Mouse (Mus musculus): ENCODE results near the gene Pdlim5. TPM values are rescaled to one million over a fixed set of nuclear protein-coding genes. Genes with fewer than 3 reads are reported as not detected.

Gene Pdlim5
- polyA plus RNA-seq, 1 experiment from 2014 or later = 28.9 TPM

GRCm38 (mm10) chr3:142228665-142229064 is 166.8 kb downstream of the Pdlim5 start:
- 85% methylated on average over 7 of the region's 7 CpGs for WGBS
- no peak overlapping the region for H3K4me2 ChIP-seq (replicated peaks; ENCODE audit: low read depth)
- TF ChIP-seq EP300 (optimal IDR thresholded peaks at IDR 0.05) (no peak), CTCF (IDR thresholded peaks at IDR 0.05; ENCODE audit: low read depth) (no peak)
- H3K27ac ChIP-seq (replicated peaks) = no peak overlapping the region
- H3K9ac ChIP-seq (ENCODE audit: low read length) = no peak overlapping the region
- ATAC-seq (ENCODE audit: low FRiP score, low TSS enrichment) = no peak
- no peaks in the 10 kb centered on the region for H3K4me1 ChIP-seq (replicated peaks; ENCODE audit: control insufficient read depth, insufficient read depth)
- peak; percentile 9 for DNase-seq (ENCODE audit: low spot score)
- H3K36me3 ChIP-seq (ENCODE audit: control insufficient read depth, insufficient read depth, low read length) = no peaks in the 10 kb centered on the region
- H3K9me3 ChIP-seq (ENCODE audit: control insufficient read depth, low read length) = no peaks in the 10 kb centered on the region
- H3K4me3 ChIP-seq (ENCODE audit: low read depth, low read length) = no peak overlapping the region
- no peaks in the 10 kb centered on the region for H3K27me3 ChIP-seq (ENCODE audit: control insufficient read depth, insufficient read depth, low read length)

GRCm38 (mm10) chr3:142222471-142223103 is 172.9 kb downstream of the Pdlim5 start:
- peak; percentile 89 for ATAC-seq (ENCODE audit: low FRiP score, low TSS enrichment)
- no peak overlapping the region for H3K27ac ChIP-seq (replicated peaks)
- WGBS = 87% methylated on average over 7 of the region's 7 CpGs
- H3K9ac ChIP-seq (ENCODE audit: low read length) = no peak overlapping the region
- no peak overlapping the region for H3K4me3 ChIP-seq (ENCODE audit: low read depth, low read length)
- no peak for DNase-seq (ENCODE audit: low spot score)
- no peak overlapping the region for H3K4me2 ChIP-seq (replicated peaks; ENCODE audit: low read depth)
- H3K4me1 ChIP-seq (replicated peaks; ENCODE audit: control insufficient read depth, insufficient read depth) = no peaks in the 10 kb centered on the region
- H3K27me3 ChIP-seq (ENCODE audit: control insufficient read depth, insufficient read depth, low read length) = no peaks in the 10 kb centered on the region
- TF ChIP-seq EP300 (optimal IDR thresholded peaks at IDR 0.05) = no peak
- no peak for TF ChIP-seq CTCF (IDR thresholded peaks at IDR 0.05; ENCODE audit: low read depth)
- H3K36me3 ChIP-seq (ENCODE audit: control insufficient read depth, insufficient read depth, low read length) = no peaks in the 10 kb centered on the region
- H3K9me3 ChIP-seq (ENCODE audit: control insufficient read depth, low read length) = no peaks in the 10 kb centered on the region

- Histone ChIP-seq H3K36me3 (ENCODE audit: control insufficient read depth, insufficient read depth, low read length) (no peaks in the 10 kb centered on the region), H3K9ac (ENCODE audit: low read length) (no peak overlapping the region), H3K4me3 (ENCODE audit: low read depth, low read length) (no peak overlapping the region), H3K27ac (replicated peaks) (no peak overlapping the region), H3K9me3 (ENCODE audit: control insufficient read depth, low read length) (no peaks in the 10 kb centered on the region), H3K27me3 (ENCODE audit: control insufficient read depth, insufficient read depth, low read length) (no peaks in the 10 kb centered on the region), H3K4me1 (replicated peaks; ENCODE audit: control insufficient read depth, insufficient read depth) (no peaks in the 10 kb centered on the region), H3K4me2 (replicated peaks; ENCODE audit: low read depth) (no peak overlapping the region)
- 89% methylated on average over 9 of the region's 9 CpGs for WGBS
- no peak for TF ChIP-seq CTCF (IDR thresholded peaks at IDR 0.05; ENCODE audit: low read depth)
- no peak for TF ChIP-seq EP300 (optimal IDR thresholded peaks at IDR 0.05)
- no peak for ATAC-seq (ENCODE audit: low FRiP score, low TSS enrichment)
- no peak for DNase-seq (ENCODE audit: low spot score)
These were observed 175.6 kb downstream of the Pdlim5 start for GRCm38 (mm10) chr3:142219910-142220309.

- no peak overlapping the region for H3K9ac ChIP-seq (ENCODE audit: low read length)
- no peaks in the 10 kb centered on the region for H3K4me1 ChIP-seq (replicated peaks; ENCODE audit: control insufficient read depth, insufficient read depth)
- ATAC-seq (ENCODE audit: low FRiP score, low TSS enrichment) (no peak), DNase-seq (ENCODE audit: low spot score) (no peak)
- no peaks in the 10 kb centered on the region for H3K36me3 ChIP-seq (ENCODE audit: control insufficient read depth, insufficient read depth, low read length)
- no peak overlapping the region for H3K27ac ChIP-seq (replicated peaks)
- H3K27me3 ChIP-seq (ENCODE audit: control insufficient read depth, insufficient read depth, low read length) = no peaks in the 10 kb centered on the region
- H3K4me2 ChIP-seq (replicated peaks; ENCODE audit: low read depth) = no peak overlapping the region
- TF ChIP-seq CTCF (IDR thresholded peaks at IDR 0.05; ENCODE audit: low read depth) = no peak
- no peak for TF ChIP-seq EP300 (optimal IDR thresholded peaks at IDR 0.05)
- 57% methylated on average over 2 of the region's 2 CpGs for WGBS
- no peaks in the 10 kb centered on the region for H3K9me3 ChIP-seq (ENCODE audit: control insufficient read depth, low read length)
- H3K4me3 ChIP-seq (ENCODE audit: low read depth, low read length) = no peak overlapping the region
These were observed 182.7 kb downstream of the Pdlim5 start for GRCm38 (mm10) chr3:142212821-142213220.

GRCm38 (mm10) chr3:142212186-142212585 is 183.3 kb downstream of the Pdlim5 start:
- 74% methylated on average over 3 of the region's 3 CpGs for WGBS
- Histone ChIP-seq H3K9ac (ENCODE audit: low read length) (no peak overlapping the region), H3K4me1 (replicated peaks; ENCODE audit: control insufficient read depth, insufficient read depth) (no peaks in the 10 kb centered on the region), H3K36me3 (ENCODE audit: control insufficient read depth, insufficient read depth, low read length) (no peaks in the 10 kb centered on the region), H3K4me3 (ENCODE audit: low read depth, low read length) (no peak overlapping the region), H3K9me3 (ENCODE audit: control insufficient read depth, low read length) (no peaks in the 10 kb centered on the region), H3K27ac (replicated peaks) (no peak overlapping the region), H3K4me2 (replicated peaks; ENCODE audit: low read depth) (no peak overlapping the region), H3K27me3 (ENCODE audit: control insufficient read depth, insufficient read depth, low read length) (no peaks in the 10 kb centered on the region)
- ATAC-seq (ENCODE audit: low FRiP score, low TSS enrichment) = no peak
- DNase-seq (ENCODE audit: low spot score) = no peak
- TF ChIP-seq EP300 (optimal IDR thresholded peaks at IDR 0.05) = no peak
- no peak for TF ChIP-seq CTCF (IDR thresholded peaks at IDR 0.05; ENCODE audit: low read depth)

GRCm38 (mm10) chr3:142209981-142210380 is 185.5 kb downstream of the Pdlim5 start:
- ATAC-seq (ENCODE audit: low FRiP score, low TSS enrichment) (no peak), DNase-seq (ENCODE audit: low spot score) (no peak)
- Histone ChIP-seq H3K4me2 (replicated peaks; ENCODE audit: low read depth) (no peak overlapping the region), H3K4me1 (replicated peaks; ENCODE audit: control insufficient read depth, insufficient read depth) (no peaks in the 10 kb centered on the region), H3K9me3 (ENCODE audit: control insufficient read depth, low read length) (no peaks in the 10 kb centered on the region), H3K36me3 (ENCODE audit: control insufficient read depth, insufficient read depth, low read length) (no peaks in the 10 kb centered on the region), H3K9ac (ENCODE audit: low read length) (no peak overlapping the region), H3K27me3 (ENCODE audit: control insufficient read depth, insufficient read depth, low read length) (no peaks in the 10 kb centered on the region), H3K27ac (replicated peaks) (no peak overlapping the region), H3K4me3 (ENCODE audit: low read depth, low read length) (no peak overlapping the region)
- WGBS = 74% methylated on average over 6 of the region's 6 CpGs
- no peak for TF ChIP-seq CTCF (IDR thresholded peaks at IDR 0.05; ENCODE audit: low read depth)
- TF ChIP-seq EP300 (optimal IDR thresholded peaks at IDR 0.05) = no peak

All from stomach, postnatal 0 days (tissue).